15 mouse cellular contexts compared by ENCODE assay signal in genomic region chr6:132649399-132649798, GRCm38 (mm10). TPM values are rescaled to one million over a fixed set of nuclear protein-coding genes. Genes with fewer than 3 reads are reported as not detected.
A peak's percentile ranks its signal among the peaks of the same experiment; 100 is the strongest.
DNase-seq lines count a peak whose midpoint lies in the region; ATAC-seq and TF ChIP-seq lines count a peak whose summit lies in the region.
"Had no signal": no experiment of that assay in that cellular context is flagged by ENCODE, and none has a peak within 500 bp of the region (broad histone marks: within the 10 kb centered on the region; RNA-seq: fewer than 3 reads in every experiment).

No protein-coding gene starts in this region.

- ATAC-seq in limb, embryonic 14.5 days (ENCODE audit: low FRiP score, low read depth) = no peak
- 0 out of 2 replicates have a peak, but pooled peaks have one; percentile 30 for ATAC-seq in megakaryocyte, adult 5-6 weeks (ENCODE audit: poor library complexity, severe bottlenecking)
- ATAC-seq: inflammation-experienced regulatory T-cells, adult 6 months had no signal

- H3K27me3 ChIP-seq in limb, embryonic 14.5 days (ENCODE audit: control insufficient read depth, insufficient read depth, low read length) = no peaks in the 10 kb centered on the region
- H3K27me3 ChIP-seq in limb, embryonic 10.5 days (ENCODE audit: low read depth, poor library complexity, severe bottlenecking) = no peaks in the 10 kb centered on the region
- H3K27me3 ChIP-seq: neural tube, embryonic 15.5 days had no signal

- no peaks in the 10 kb centered on the region for H3K4me1 ChIP-seq in limb, embryonic 14.5 days (ENCODE audit: control insufficient read depth, insufficient read depth, low read length)
- no peaks in the 10 kb centered on the region for H3K4me1 ChIP-seq in limb, embryonic 10.5 days
- H3K4me1 ChIP-seq: neural tube, embryonic 15.5 days had no signal

- no peak overlapping the region for H3K27ac ChIP-seq in limb, embryonic 14.5 days (replicated peaks; ENCODE audit: low read depth, low read length)
- no peak overlapping the region for H3K27ac ChIP-seq in limb, embryonic 10.5 days
- H3K27ac ChIP-seq: neural tube, embryonic 15.5 days had no signal

- TF ChIP-seq POLR2A in limb, embryonic 14.5 days (IDR thresholded peaks at IDR 0.05; ENCODE audit: borderline replicate concordance, extremely low read depth, insufficient read depth, insufficient read length) = no peak

- no peak overlapping the region for H3K4me3 ChIP-seq in limb, embryonic 14.5 days (replicated peaks; ENCODE audit: low read length)
- no peak overlapping the region for H3K4me3 ChIP-seq in limb, embryonic 10.5 days
- H3K4me3 ChIP-seq: neural tube, embryonic 15.5 days had no signal

- no peak overlapping the region for H3K4me2 ChIP-seq in limb, embryonic 14.5 days (replicated peaks; ENCODE audit: low read depth, low read length, severe bottlenecking)
- H3K4me2 ChIP-seq: neural tube, embryonic 15.5 days had no signal

- peak; percentile 0 to 14 for DNase-seq in cerebellum, postnatal 10 days
- no peak for DNase-seq in cerebellum, adult 11-12 months
- DNase-seq in limb, embryonic 14.5 days (ENCODE audit: low spot score) = peak; percentile 5
- DNase-seq in limb, embryonic 10.5 days (ENCODE audit: low spot score) = no peak
- DNase-seq in ZHBTc4 (ENCODE audit: low read depth, low spot score) = peak; percentile 48
- no peak for DNase-seq in cerebellum, adult 9-11 months
- DNase-seq in yolk sac, embryonic 10.5 days (ENCODE audit: low spot score) = no peak
- DNase-seq: layer of hippocampus, postnatal 36 days; lung, postnatal 14 days had no signal

- no peaks in the 10 kb centered on the region for H3K9me3 ChIP-seq in limb, embryonic 14.5 days (ENCODE audit: control insufficient read depth, low read length)
- H3K9me3 ChIP-seq in limb, embryonic 10.5 days (replicated peaks) = no peaks in the 10 kb centered on the region
- H3K9me3 ChIP-seq: neural tube, embryonic 15.5 days had no signal

- no peaks in the 10 kb centered on the region for H3K36me3 ChIP-seq in limb, embryonic 14.5 days (ENCODE audit: control insufficient read depth, insufficient read depth, low read length)
- H3K36me3 ChIP-seq in limb, embryonic 10.5 days = no peaks in the 10 kb centered on the region
- H3K36me3 ChIP-seq: neural tube, embryonic 15.5 days had no signal

- H3K9ac ChIP-seq in limb, embryonic 14.5 days (ENCODE audit: low read depth, low read length, severe bottlenecking) = no peak overlapping the region
- H3K9ac ChIP-seq: neural tube, embryonic 15.5 days had no signal

RNA-seq across cellular contexts. Expression of gene A630073D07Rik, which starts 1.9 kb away (rescaled TPM):
- not detected in 2 replicates for polyA plus RNA-seq in limb, embryonic 14.5 days (2012; rRNA removed)
- polyA plus RNA-seq in limb, embryonic 14.5 days (2014; fragmentation: Nextera tagmentation; extraction: Ambion mirVana) = not detected in 2 replicates
- not detected in 2 replicates for polyA plus RNA-seq in limb, embryonic 10.5 days (2016; fragmentation: Nextera tagmentation; extraction: Ambion mirVana)
- not detected in 2 replicates for total RNA-seq in megakaryocyte, adult 5-6 weeks (2015)
- not detected in 2 replicates for total RNA-seq in megakaryocyte, adult 5-6 weeks (2017)
- total RNA-seq: adrenal gland, postnatal 4 days; gastrocnemius, postnatal 4 days; layer of hippocampus, postnatal 36 days had no signal
- polyA plus RNA-seq: C2C12; inflammation-experienced regulatory T-cells, adult 6 months; neural tube, embryonic 15.5 days had no signal

RNA-seq across cellular contexts. Expression of gene Tas2r120, which starts 7.4 kb away (rescaled TPM):
- not detected in 2 replicates for polyA plus RNA-seq in limb, embryonic 14.5 days (2012; rRNA removed)
- not detected in 2 replicates for polyA plus RNA-seq in limb, embryonic 14.5 days (2014; fragmentation: Nextera tagmentation; extraction: Ambion mirVana)
- not detected in 2 replicates for polyA plus RNA-seq in limb, embryonic 10.5 days (2016; fragmentation: Nextera tagmentation; extraction: Ambion mirVana)
- total RNA-seq in megakaryocyte, adult 5-6 weeks (2015) = not detected in 2 replicates
- total RNA-seq in megakaryocyte, adult 5-6 weeks (2017) = not detected in 2 replicates
- total RNA-seq: adrenal gland, postnatal 4 days; gastrocnemius, postnatal 4 days; layer of hippocampus, postnatal 36 days had no signal
- polyA plus RNA-seq: C2C12; inflammation-experienced regulatory T-cells, adult 6 months; neural tube, embryonic 15.5 days had no signal

RNA-seq across cellular contexts. Expression of gene Tas2r121, which starts 51.4 kb away (rescaled TPM):
- polyA plus RNA-seq in limb, embryonic 14.5 days (2012; rRNA removed) = not detected in 2 replicates
- not detected in 2 replicates for polyA plus RNA-seq in limb, embryonic 14.5 days (2014; fragmentation: Nextera tagmentation; extraction: Ambion mirVana)
- not detected in 2 replicates for polyA plus RNA-seq in limb, embryonic 10.5 days (2016; fragmentation: Nextera tagmentation; extraction: Ambion mirVana)
- not detected in 2 replicates for total RNA-seq in megakaryocyte, adult 5-6 weeks (2015)
- not detected in 2 replicates for total RNA-seq in megakaryocyte, adult 5-6 weeks (2017)
- total RNA-seq: adrenal gland, postnatal 4 days; gastrocnemius, postnatal 4 days; layer of hippocampus, postnatal 36 days had no signal
- polyA plus RNA-seq: C2C12; inflammation-experienced regulatory T-cells, adult 6 months; neural tube, embryonic 15.5 days had no signal

RNA-seq across cellular contexts. Expression of gene Prp2, which starts 53.7 kb away (rescaled TPM):
- not detected in 2 replicates for polyA plus RNA-seq in limb, embryonic 14.5 days (2012; rRNA removed)
- polyA plus RNA-seq in limb, embryonic 14.5 days (2014; fragmentation: Nextera tagmentation; extraction: Ambion mirVana) = not detected in 2 replicates
- not detected in 2 replicates for polyA plus RNA-seq in limb, embryonic 10.5 days (2016; fragmentation: Nextera tagmentation; extraction: Ambion mirVana)
- total RNA-seq in megakaryocyte, adult 5-6 weeks (2015) = not detected in 2 replicates
- total RNA-seq in megakaryocyte, adult 5-6 weeks (2017) = not detected in 2 replicates
- total RNA-seq: adrenal gland, postnatal 4 days; gastrocnemius, postnatal 4 days; layer of hippocampus, postnatal 36 days had no signal
- polyA plus RNA-seq: C2C12; inflammation-experienced regulatory T-cells, adult 6 months; neural tube, embryonic 15.5 days had no signal

Comparison
In these comparisons a context has a peak if more than half of its experiments do, and no peak if none do; other contexts are left out.
1. DNase-seq: peak in cerebellum, postnatal 10 days (2 of 2), limb, embryonic 14.5 days (single experiment) and ZHBTc4 (single experiment); none in cerebellum, adult 11-12 months (single experiment), limb, embryonic 10.5 days (single experiment), cerebellum, adult 9-11 months (single experiment) and yolk sac, embryonic 10.5 days (single experiment).